Mouse (Mus musculus): Measurements from ENCODE around the gene Tubb2b.

- TF ChIP-seq ZC3H11A (IDR thresholded peaks at IDR 0.05; ENCODE audit: borderline replicate concordance, low read depth, low read length) = no peak
- no peak for TF ChIP-seq ZNF384 (IDR thresholded peaks at IDR 0.05; ENCODE audit: low read depth, low read length)
- no peak for TF ChIP-seq MAFK (IDR thresholded peaks at IDR 0.05; ENCODE audit: insufficient read depth, low read depth, low read length)
Measured at GRCm38 (mm10) chr13:34163304-34163975, 33.2 kb upstream of the Tubb2b start.
